Mouse (Mus musculus): Measurements from ENCODE around the gene B130006D01Rik. TPM values are rescaled to one million over a fixed set of nuclear protein-coding genes. Genes with fewer than 3 reads are reported as not detected.
"Not testable (repeated sequence)": the region's sequence is repeated elsewhere in the genome, so short reads cannot be mapped to it uniquely, and the experiment has no call there.

Gene B130006D01Rik
- polyA plus RNA-seq, 1 experiment: 0.69 TPM

DNA sequence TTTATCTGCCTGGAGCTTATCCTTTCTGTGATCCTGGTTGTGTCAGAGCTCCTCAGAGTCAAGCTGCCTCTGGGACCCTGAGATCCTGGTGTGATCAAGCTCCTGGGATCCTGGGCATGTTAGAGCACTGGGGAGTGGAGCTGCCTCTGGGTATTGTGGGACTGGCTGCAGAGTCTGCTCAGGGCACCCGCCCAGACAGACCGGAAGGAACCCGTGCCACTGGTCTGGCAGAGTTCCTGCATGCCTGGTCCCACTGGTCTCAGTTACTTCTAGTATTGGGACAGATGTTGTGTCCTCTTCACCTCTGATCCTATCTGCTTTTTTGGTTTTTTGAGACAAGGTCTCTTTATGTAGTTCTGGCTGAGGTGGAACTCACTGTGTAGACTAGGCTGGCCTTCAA, 14.4 kb downstream of the B130006D01Rik start:
- TF ChIP-seq POLR2A (IDR thresholded peaks at IDR 0.05; ENCODE audit: borderline replicate concordance, insufficient read depth, low read length): no peak
- TF ChIP-seq CTCF (IDR thresholded peaks at IDR 0.05; ENCODE audit: borderline replicate concordance, insufficient read depth, low read depth, low read length): no peak
- H3K4me3 ChIP-seq (replicated peaks; ENCODE audit: insufficient read depth, low read depth, low read length): no peak overlapping the region

DNA sequence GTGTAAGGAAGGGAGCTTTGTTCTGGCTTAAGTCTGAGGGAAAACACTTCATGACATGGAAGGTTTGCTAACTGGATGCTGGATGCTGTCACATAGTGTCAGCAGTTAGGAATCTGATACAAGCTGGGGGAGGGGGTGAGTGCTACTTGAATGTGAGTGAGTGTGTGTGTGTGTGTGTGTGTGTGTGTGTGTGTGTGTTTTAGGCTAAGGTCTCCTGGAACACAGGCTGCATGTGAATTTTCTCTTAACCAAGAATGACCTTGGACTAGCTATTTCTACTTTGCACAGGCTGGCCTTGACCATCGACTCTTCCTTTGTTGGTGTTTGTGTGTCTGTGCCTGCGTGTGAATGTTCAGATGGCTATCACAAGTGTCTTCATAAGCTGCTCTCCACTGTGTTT, 21.1 kb downstream of the B130006D01Rik start:
- H3K4me1 ChIP-seq (ENCODE audit: control insufficient read depth, insufficient read depth, low read length): peaks cover 6% of the 10 kb centered on the region
- H3K27ac ChIP-seq (ENCODE audit: insufficient read depth, low read length): no peak overlapping the region
- WGBS: 93% methylated on average over 2 of the region's 2 CpGs
- H3K4me3 ChIP-seq (replicated peaks; ENCODE audit: insufficient read depth, low read depth, low read length): no peak overlapping the region
- TF ChIP-seq POLR2A (IDR thresholded peaks at IDR 0.05; ENCODE audit: borderline replicate concordance, insufficient read depth, low read length) (no peak), CTCF (IDR thresholded peaks at IDR 0.05; ENCODE audit: borderline replicate concordance, insufficient read depth, low read depth, low read length) (no peak)
- H3K27me3 ChIP-seq (ENCODE audit: control insufficient read depth, insufficient read depth, low read length): no peaks in the 10 kb centered on the region
- no peak for DNase-seq

More for the DNA sequence above, 14.4 kb downstream of the B130006D01Rik start:
- Histone ChIP-seq H3K27me3 (ENCODE audit: control insufficient read depth, insufficient read depth, low read length) (no peaks in the 10 kb centered on the region), H3K4me1 (ENCODE audit: control insufficient read depth, insufficient read depth, low read length) (peaks cover 9% of the 10 kb centered on the region; the same call in 1 of the 2 replicates), H3K27ac (ENCODE audit: insufficient read depth, low read length) (no peak overlapping the region; the same call in 1 of the 2 replicates)
- WGBS: 5% methylated on average over 3 of the region's 3 CpGs
- peak; percentile 31 to 34 for DNase-seq

GRCm38 (mm10) chr11:95746821-95747220, 23.4 kb downstream of the B130006D01Rik start:
- H3K4me1 ChIP-seq (ENCODE audit: control insufficient read depth, insufficient read depth, low read length): peaks cover 6% of the 10 kb centered on the region
- no peak overlapping the region for H3K4me3 ChIP-seq (replicated peaks; ENCODE audit: insufficient read depth, low read depth, low read length)
- DNase-seq: peak; percentile 59 to 67
- no peak overlapping the region for H3K27ac ChIP-seq (ENCODE audit: insufficient read depth, low read length)
- 30% methylated on average over 4 of the region's 4 CpGs for WGBS
- H3K27me3 ChIP-seq (ENCODE audit: control insufficient read depth, insufficient read depth, low read length): no peaks in the 10 kb centered on the region
- no peak for TF ChIP-seq POLR2A (IDR thresholded peaks at IDR 0.05; ENCODE audit: borderline replicate concordance, insufficient read depth, low read length)
- no peak for TF ChIP-seq CTCF (IDR thresholded peaks at IDR 0.05; ENCODE audit: borderline replicate concordance, insufficient read depth, low read depth, low read length)

DNA sequence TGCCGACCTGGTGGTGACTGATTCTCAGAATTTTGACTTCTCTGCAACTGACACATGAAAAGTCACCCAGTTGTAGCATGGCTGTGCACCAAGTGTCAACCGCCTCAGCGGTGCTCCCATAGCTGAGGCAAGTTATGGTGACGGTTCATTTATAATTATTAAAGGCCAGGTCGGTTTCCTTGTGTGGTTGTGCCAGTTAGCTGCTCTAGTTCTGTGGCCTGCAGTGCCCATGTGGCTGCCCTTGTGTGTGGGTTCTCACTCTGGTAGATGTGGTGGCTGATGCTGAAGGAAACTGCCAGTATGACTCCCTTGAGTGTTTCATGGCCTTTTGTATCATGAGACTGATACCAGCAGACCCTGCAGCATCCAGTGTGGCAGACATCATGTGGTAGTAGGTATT, 24.9 kb downstream of the B130006D01Rik start:
- Histone ChIP-seq H3K4me3 (replicated peaks; ENCODE audit: insufficient read depth, low read depth, low read length) (no peak overlapping the region), H3K27ac (ENCODE audit: insufficient read depth, low read length) (no peak overlapping the region), H3K4me1 (ENCODE audit: control insufficient read depth, insufficient read depth, low read length) (peaks cover 6% of the 10 kb centered on the region), H3K27me3 (ENCODE audit: control insufficient read depth, insufficient read depth, low read length) (no peaks in the 10 kb centered on the region)
- TF ChIP-seq CTCF (IDR thresholded peaks at IDR 0.05; ENCODE audit: borderline replicate concordance, insufficient read depth, low read depth, low read length): no peak
- TF ChIP-seq POLR2A (IDR thresholded peaks at IDR 0.05; ENCODE audit: borderline replicate concordance, insufficient read depth, low read length): no peak
- WGBS: 41% methylated on average over 5 of the region's 5 CpGs
- DNase-seq: no peak

GRCm38 (mm10) chr11:95749619-95750018, 26.2 kb downstream of the B130006D01Rik start:
- no peak overlapping the region for H3K4me3 ChIP-seq (replicated peaks; ENCODE audit: insufficient read depth, low read depth, low read length)
- DNase-seq: no peak
- WGBS: 89% methylated on average over 15 of the region's 15 CpGs

DNA sequence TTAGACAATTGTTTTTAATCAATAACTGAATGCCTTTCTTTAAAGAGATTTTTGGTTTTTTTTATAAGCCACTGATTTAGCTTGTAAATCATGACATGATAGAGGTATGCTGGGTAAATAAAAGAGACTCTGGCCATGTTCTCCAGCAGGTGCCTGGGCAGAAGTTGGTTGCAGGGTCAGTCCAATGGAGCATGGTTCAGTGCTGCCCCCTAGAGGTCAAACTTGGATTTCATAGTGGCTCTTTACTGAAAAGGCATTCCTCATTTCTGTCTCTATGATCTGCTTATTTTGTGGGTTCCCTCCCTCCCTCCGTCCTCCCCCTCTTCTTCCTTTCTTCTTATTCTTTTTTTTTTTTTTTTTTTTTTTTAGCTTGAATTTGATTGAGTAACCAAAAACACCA, 27.6 kb downstream of the B130006D01Rik start:
- Histone ChIP-seq H3K4me1 (ENCODE audit: control insufficient read depth, insufficient read depth, low read length) (peaks cover 6% of the 10 kb centered on the region), H3K4me3 (replicated peaks; ENCODE audit: insufficient read depth, low read depth, low read length) (no peak overlapping the region), H3K27ac (ENCODE audit: insufficient read depth, low read length) (no peak overlapping the region), H3K27me3 (ENCODE audit: control insufficient read depth, insufficient read depth, low read length) (no peaks in the 10 kb centered on the region)
- TF ChIP-seq POLR2A (IDR thresholded peaks at IDR 0.05; ENCODE audit: borderline replicate concordance, insufficient read depth, low read length) (no peak), CTCF (IDR thresholded peaks at IDR 0.05; ENCODE audit: borderline replicate concordance, insufficient read depth, low read depth, low read length) (peak; percentile 94)
- DNase-seq: peak; percentile 73 to 76
- 14% methylated on average over 1 of the region's 1 CpGs for WGBS

More at GRCm38 (mm10) chr11:95749619-95750018, 26.2 kb downstream of the B130006D01Rik start:
- Histone ChIP-seq H3K27me3 (ENCODE audit: control insufficient read depth, insufficient read depth, low read length) (no peaks in the 10 kb centered on the region), H3K4me1 (ENCODE audit: control insufficient read depth, insufficient read depth, low read length) (peaks cover 6% of the 10 kb centered on the region), H3K27ac (ENCODE audit: insufficient read depth, low read length) (no peak overlapping the region)
- TF ChIP-seq CTCF (IDR thresholded peaks at IDR 0.05; ENCODE audit: borderline replicate concordance, insufficient read depth, low read depth, low read length) (no peak), POLR2A (IDR thresholded peaks at IDR 0.05; ENCODE audit: borderline replicate concordance, insufficient read depth, low read length) (no peak)

- DNase-seq; H3K4me1 ChIP-seq (ENCODE audit: control insufficient read depth, insufficient read depth, low read length); H3K4me3 ChIP-seq (replicated peaks; ENCODE audit: insufficient read depth, low read depth, low read length); H3K27ac ChIP-seq (ENCODE audit: insufficient read depth, low read length); H3K27me3 ChIP-seq (ENCODE audit: control insufficient read depth, insufficient read depth, low read length): not testable (repeated sequence)
- 95% methylated on average over 4 of the region's 4 CpGs for WGBS
Measured at GRCm38 (mm10) chr11:95755137-95755536, 31.8 kb downstream of the B130006D01Rik start.

GRCm38 (mm10) chr11:95760521-95760920, 37.1 kb downstream of the B130006D01Rik start:
- Histone ChIP-seq H3K4me1 (ENCODE audit: control insufficient read depth, insufficient read depth, low read length) (no peaks in the 10 kb centered on the region), H3K4me3 (replicated peaks; ENCODE audit: insufficient read depth, low read depth, low read length) (no peak overlapping the region), H3K27me3 (ENCODE audit: control insufficient read depth, insufficient read depth, low read length) (no peaks in the 10 kb centered on the region), H3K27ac (ENCODE audit: insufficient read depth, low read length) (no peak overlapping the region)
- TF ChIP-seq POLR2A (IDR thresholded peaks at IDR 0.05; ENCODE audit: borderline replicate concordance, insufficient read depth, low read length) (no peak), CTCF (IDR thresholded peaks at IDR 0.05; ENCODE audit: borderline replicate concordance, insufficient read depth, low read depth, low read length) (no peak)
- no peak for DNase-seq
- WGBS: 87% methylated on average over 5 of the region's 5 CpGs
